Mouse (Mus musculus) lung, postnatal 36 days (tissue): ENCODE data around the gene Mrps14.

Experiments used
- DNase-seq: peaks from one replicate; pipeline ENCODE4 v3.0.0; 2022; ENCODE audit warnings: mixed read lengths

Mrps14 gene

DNA sequence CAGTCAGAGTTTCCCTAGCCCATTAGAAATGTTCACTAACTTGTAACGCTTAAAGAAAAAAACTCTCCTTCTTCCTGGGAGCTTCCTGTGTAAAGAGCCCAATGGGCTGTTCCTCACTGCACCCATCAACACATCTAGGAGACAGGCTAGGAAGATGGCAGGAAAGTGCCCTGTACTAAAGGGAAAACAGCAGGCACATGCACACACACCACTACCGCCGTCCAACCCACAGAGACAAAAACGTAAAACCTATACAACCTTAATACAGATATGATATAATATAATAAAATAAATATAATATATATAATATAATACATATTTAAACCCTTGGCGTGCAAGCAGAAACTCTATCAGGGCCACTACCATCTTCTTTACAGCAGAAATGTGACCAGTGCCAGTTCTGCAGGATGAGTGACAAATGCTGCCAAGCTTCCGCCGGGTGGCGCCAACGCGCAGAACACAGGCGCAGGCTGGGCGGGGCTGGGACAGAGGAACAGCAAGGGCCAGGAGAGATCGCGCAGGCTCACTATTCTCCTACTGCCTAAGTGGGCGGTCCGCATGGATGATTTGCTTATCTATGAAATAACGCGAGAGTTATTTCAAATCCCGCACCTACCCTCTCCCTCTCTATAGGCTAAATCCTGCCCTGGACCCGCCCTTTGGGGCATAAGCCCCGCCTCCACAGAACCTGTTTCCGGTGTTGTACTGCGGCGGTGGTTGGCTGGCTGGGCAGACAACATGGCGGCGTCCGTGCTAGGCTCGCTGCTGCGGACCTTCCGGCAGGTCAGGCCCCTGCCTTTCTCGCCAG is at the start of gene Mrps14:
Gene Mrps14 (plus strand): TSS at position 687 of the 808 bp plus-strand sequence.
- peak; percentile 100 for DNase-seq

- DNase-seq: no peak
Observed at GRCm38 (mm10) chr1:160145606-160146005, 49.4 kb upstream of the Mrps14 start.

GRCm38 (mm10) chr1:160147274-160147673 is 47.7 kb upstream of the Mrps14 start:
- peak; percentile 6 for DNase-seq

GRCm38 (mm10) chr1:160149291-160149906 is 45.6 kb upstream of the Mrps14 start:
- no peak for DNase-seq

- no peak for DNase-seq
Observed at GRCm38 (mm10) chr1:160150726-160151125, 44.3 kb upstream of the Mrps14 start.

DNA sequence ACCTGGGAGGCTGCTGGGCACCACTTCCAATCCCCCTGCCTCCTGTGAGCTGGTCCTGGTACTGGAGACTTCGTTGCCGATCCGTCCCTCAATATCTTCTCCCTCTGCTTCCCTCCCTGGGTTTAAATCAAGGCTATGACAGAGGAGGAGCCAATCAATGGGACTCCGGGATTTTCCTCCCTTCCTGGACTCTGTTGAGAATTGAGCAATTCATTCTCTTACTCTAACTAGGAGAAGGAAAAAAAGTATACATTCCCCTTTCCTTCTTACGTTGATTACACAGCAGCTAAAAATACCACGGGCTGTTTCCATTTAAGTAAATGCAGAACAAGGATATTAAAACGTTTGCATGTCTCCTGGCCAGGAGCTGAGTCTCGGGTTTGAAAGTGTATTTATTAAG is 41.5 kb upstream of the Mrps14 start, which contains the start of gene Tnn:
Gene Tnn (minus strand): TSS at position 101 of the 400 bp plus-strand sequence.
- DNase-seq: no peak

DNA sequence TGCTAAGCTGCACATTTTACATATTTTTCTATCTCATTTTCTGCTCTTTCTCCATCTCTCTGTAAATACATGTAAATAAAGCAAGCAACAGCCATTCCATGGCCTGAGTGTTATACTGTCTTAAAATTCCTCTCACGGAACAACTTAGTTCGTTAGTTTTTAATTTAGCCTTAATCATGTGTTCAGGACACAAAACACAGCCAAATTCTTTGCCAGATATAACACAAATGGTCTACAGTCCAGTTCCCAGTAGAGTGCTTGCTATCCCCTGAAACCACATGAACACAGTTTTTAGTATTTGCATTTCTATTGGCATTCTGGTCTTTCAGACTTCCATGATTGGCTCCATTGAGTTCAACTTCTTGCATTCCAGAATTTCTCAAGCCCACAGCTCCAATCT is 36.8 kb upstream of the Mrps14 start:
- no peak for DNase-seq

DNA sequence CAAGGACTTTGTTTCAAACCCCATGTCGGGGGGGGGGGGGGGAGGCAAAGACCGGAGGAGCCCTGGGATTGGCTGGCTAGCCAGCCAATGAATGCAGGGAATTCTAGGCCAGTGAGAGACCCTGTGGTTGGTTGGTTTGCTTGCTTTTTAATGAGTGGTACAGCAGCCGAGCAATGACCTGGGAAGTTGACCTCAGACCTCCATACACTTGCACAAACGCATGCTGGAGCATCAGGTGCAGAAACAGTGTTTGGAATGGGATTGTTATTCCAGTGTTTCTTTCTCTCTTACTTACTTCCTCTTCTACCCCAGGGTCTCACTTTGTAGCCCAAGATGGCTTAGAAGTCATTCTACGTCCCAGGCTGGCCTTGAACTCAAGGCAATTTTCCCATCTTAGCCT is 28.4 kb upstream of the Mrps14 start:
- no peak for DNase-seq

DNA sequence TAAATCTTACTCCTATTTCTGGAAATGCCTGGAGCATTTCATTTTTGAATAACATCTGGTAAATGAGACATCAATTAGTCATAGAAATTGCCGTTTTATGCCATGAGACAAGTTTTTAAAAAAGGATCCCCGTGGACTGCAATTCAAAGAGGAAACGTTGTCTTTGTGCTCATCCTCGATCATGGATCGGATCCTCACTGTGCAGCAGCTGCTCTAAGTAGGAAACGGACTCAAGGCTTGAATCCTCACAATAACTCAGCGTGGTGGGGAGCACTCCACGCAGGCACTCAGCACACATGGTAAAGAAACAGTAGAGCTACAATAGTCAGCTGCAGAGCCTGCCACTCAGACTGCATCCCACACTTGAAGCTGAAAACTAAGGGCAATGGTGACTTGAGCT is 18.1 kb upstream of the Mrps14 start:
- no peak for DNase-seq

GRCm38 (mm10) chr1:160181216-160181615 is 13.8 kb upstream of the Mrps14 start:
- DNase-seq: no peak

- DNase-seq: peak; percentile 56
Observed at GRCm38 (mm10) chr1:160184506-160184905, 10.5 kb upstream of the Mrps14 start.

DNA sequence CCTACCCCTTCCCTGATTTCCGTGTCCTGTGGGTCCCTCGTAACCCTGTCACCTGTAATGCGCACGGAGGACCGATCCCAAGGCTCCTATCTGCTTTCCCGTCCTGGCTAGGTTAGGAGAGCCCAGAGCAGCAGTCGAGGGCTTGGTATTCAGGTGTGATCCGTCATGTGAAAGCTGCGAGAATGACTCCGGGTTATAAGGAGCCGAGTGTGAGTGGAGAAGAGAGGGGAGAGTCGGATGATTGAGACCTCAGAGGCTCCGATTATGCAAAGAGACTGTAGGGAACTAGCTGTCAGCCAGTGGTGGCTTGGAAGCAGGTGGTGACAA is 285 bp downstream of the Mrps14 start:
- no peak for DNase-seq

- DNase-seq: no peak
Observed at GRCm38 (mm10) chr1:160205486-160205885, 10.5 kb downstream of the Mrps14 start.

GRCm38 (mm10) chr1:160209844-160210243 is 14.8 kb downstream of the Mrps14 start:
- DNase-seq: no peak

- no peak for DNase-seq
Observed at GRCm38 (mm10) chr1:160210566-160210965, 15.6 kb downstream of the Mrps14 start.

DNA sequence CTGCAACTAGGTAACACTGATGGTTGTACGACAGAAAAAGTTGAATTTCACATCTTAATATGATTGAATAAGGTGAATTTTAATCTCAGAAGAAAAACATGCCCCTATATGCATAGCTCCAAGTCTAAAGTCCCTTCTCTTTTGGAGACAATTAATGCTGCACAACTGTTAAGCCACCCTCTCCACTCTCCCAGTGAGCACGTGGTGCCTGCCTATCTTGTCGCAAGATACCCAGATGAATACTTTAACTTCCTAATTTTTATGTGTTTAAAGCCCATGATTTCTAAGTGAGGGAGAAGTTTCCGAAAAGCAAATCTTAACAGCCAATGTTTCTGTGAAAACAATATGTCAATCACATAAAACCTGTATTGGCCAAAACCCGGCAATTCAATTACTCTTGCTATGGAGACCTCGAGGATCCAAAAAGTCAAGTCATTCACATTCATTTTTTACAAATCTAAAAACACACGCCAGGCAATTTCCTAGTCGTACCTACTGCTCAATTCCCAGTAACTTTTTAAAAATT is 16.6 kb downstream of the Mrps14 start:
- peak; percentile 7 for DNase-seq

- DNase-seq: peak; percentile 24
Observed at GRCm38 (mm10) chr1:160212123-160212691, 17.2 kb downstream of the Mrps14 start.

GRCm38 (mm10) chr1:160212703-160213669 is 18.0 kb downstream of the Mrps14 start, which contains the start of gene Cacybp:
Cacybp (minus strand) TSS chr1:160212875.
- DNase-seq: peak; percentile 99

DNA sequence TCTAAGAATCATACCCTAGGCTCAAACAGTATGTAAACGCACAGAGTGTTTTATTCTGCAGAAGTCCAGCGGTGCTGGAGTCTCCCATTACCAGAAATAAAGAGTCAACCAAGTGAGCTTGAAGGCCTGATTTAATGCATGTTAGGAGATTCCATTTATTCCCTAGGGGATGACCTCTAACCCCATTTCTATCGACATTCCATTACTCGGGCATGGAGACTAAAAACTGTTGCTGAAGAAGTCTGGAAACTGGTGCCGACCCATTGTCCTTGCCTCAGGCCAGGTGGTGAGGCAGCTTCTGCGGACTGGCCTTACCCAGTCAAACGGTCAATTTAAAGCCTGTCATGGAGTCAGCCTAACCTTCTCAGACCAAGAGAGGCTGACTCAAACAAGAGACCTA is 19.2 kb downstream of the Mrps14 start:
- DNase-seq: no peak

GRCm38 (mm10) chr1:160217898-160218297 is 22.9 kb downstream of the Mrps14 start:
- DNase-seq: no peak

GRCm38 (mm10) chr1:160224093-160224492 is 29.1 kb downstream of the Mrps14 start:
- no peak for DNase-seq

DNA sequence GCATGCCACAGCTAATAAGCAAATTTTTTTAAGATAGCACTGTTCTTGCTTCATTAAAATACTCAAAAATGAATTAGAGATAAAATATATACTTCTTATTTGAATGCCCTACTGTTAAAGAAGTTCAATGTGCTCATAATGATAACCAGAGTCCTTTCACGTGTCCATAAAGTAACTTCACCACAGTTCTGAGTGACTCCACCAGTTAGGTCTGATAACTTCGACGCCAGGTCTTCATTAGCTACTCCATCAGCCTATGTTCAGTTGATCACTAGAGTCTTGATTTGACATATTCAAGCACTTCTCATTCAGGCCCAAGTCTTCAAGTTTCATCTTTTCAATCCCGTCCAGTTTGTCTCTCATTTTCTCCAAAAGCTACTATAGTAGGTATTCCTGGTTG is 32.2 kb downstream of the Mrps14 start:
- no peak for DNase-seq

DNA sequence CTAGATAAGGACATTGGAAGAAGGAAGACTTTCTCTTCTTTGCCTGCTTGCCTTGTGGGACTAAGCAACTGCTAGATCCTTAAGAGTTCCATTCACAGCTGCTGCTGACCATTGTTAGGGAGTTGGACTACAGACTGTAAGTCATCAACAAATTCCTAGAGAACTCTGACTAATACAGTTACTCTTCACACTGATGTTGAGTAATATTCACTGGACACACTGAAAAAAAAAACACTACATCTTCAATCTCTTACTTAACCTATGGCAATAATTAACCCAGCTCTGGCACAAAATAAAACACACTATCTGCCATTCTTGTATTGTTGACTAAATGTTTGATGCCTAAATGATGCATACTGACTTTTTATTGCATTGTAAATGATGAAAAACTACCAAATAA is 32.8 kb downstream of the Mrps14 start:
- DNase-seq: no peak
